Comparison of ENCODE assay signal across 23 mouse cellular contexts in the genomic region with DNA sequence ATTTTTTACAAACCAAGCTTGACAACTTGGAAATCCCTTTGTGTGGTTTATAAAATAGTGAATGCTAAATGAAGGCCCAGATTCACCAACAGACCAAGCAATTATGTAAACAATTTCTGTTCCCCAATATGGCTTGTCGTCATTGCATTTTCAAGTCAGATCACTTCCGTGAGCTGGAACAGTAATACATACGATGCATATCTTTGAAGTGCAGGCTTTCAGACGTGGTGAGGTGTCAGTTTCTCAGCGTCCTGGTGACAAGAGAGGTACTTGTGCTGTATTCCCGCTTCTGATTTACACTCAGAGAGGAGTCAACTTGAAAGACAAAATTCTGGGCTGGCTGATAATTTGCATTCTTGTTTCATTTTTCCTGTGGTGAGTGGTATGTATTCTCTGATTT.
DNase-seq lines count a peak whose midpoint lies in the region; ATAC-seq and TF ChIP-seq lines count a peak whose summit lies in the region.
"Had no signal": no experiment of that assay in that cellular context is flagged by ENCODE, and none has a peak within 500 bp of the region (broad histone marks: within the 10 kb centered on the region; RNA-seq: fewer than 3 reads in every experiment).

No protein-coding gene starts in this region.

- DNase-seq in forebrain, postnatal 0 days: peak; percentile 28
- DNase-seq in forebrain, embryonic 11.5 days (ENCODE audit: low spot score): no peak
- DNase-seq in midbrain, embryonic 11.5 days (ENCODE audit: low spot score, missing footprints): no peak
- peak; percentile 14 for DNase-seq in brain, embryonic 18.5 days (ENCODE audit: low read depth, low spot score)
- no peak for DNase-seq in urinary bladder, postnatal 4 days (ENCODE audit: low spot score in 2 of 2)
- DNase-seq: cerebellum, adult 2 months; cerebellum, postnatal 14 days; gastrocnemius, adult 2 months; heart, postnatal 10 days; kidney, adult 18-20 months; kidney, postnatal 25 days; thymus, postnatal 4 days had no signal

- H3K9ac ChIP-seq in forebrain, postnatal 0 days: no peak overlapping the region
- H3K9ac ChIP-seq in forebrain, embryonic 11.5 days (ENCODE audit: low read length): no peak overlapping the region
- no peak overlapping the region for H3K9ac ChIP-seq in midbrain, embryonic 15.5 days
- no peak overlapping the region for H3K9ac ChIP-seq in midbrain, embryonic 11.5 days (ENCODE audit: low read length)
- H3K9ac ChIP-seq: heart, embryonic 13.5 days; hindbrain, embryonic 15.5 days; kidney, embryonic 15.5 days; limb, embryonic 12.5 days; liver, embryonic 15.5 days; lung, embryonic 15.5 days had no signal

- H3K9me3 ChIP-seq in forebrain, postnatal 0 days (ENCODE audit: low read length): no peaks in the 10 kb centered on the region
- no peaks in the 10 kb centered on the region for H3K9me3 ChIP-seq in forebrain, embryonic 11.5 days (ENCODE audit: control insufficient read depth, low read length)
- H3K9me3 ChIP-seq in midbrain, embryonic 15.5 days: no peaks in the 10 kb centered on the region
- no peaks in the 10 kb centered on the region for H3K9me3 ChIP-seq in midbrain, embryonic 11.5 days (ENCODE audit: control insufficient read depth, low read length)
- H3K9me3 ChIP-seq: G1E; heart, embryonic 13.5 days; hindbrain, embryonic 10.5 days; hindbrain, embryonic 15.5 days; kidney, embryonic 15.5 days; limb, embryonic 12.5 days; liver, embryonic 15.5 days; lung, embryonic 15.5 days had no signal

- H3K4me3 ChIP-seq in forebrain, postnatal 0 days (ENCODE audit: low read depth, low read length): no peak overlapping the region
- H3K4me3 ChIP-seq in forebrain, embryonic 11.5 days (ENCODE audit: low read depth, low read length): no peak overlapping the region
- H3K4me3 ChIP-seq in midbrain, embryonic 15.5 days: no peak overlapping the region
- no peak overlapping the region for H3K4me3 ChIP-seq in midbrain, embryonic 11.5 days (ENCODE audit: low read depth, low read length)
- H3K4me3 ChIP-seq: gastrocnemius, adult 2 months; heart, embryonic 13.5 days; hindbrain, embryonic 10.5 days; hindbrain, embryonic 15.5 days; kidney, embryonic 15.5 days; left cerebral cortex, adult 2 months; limb, embryonic 12.5 days; liver, embryonic 15.5 days; lung, embryonic 15.5 days had no signal

- H3K4me1 ChIP-seq in forebrain, postnatal 0 days (ENCODE audit: insufficient read depth): no peaks in the 10 kb centered on the region
- no peaks in the 10 kb centered on the region for H3K4me1 ChIP-seq in forebrain, embryonic 11.5 days (replicated peaks; ENCODE audit: control insufficient read depth, insufficient read depth, low read length)
- H3K4me1 ChIP-seq in midbrain, embryonic 15.5 days: no peaks in the 10 kb centered on the region
- no peaks in the 10 kb centered on the region for H3K4me1 ChIP-seq in midbrain, embryonic 11.5 days (ENCODE audit: control insufficient read depth, insufficient read depth, low read length)
- H3K4me1 ChIP-seq: liver, embryonic 15.5 days; lung, embryonic 15.5 days had no signal

- TF ChIP-seq CTCF in forebrain, postnatal 0 days (IDR thresholded peaks at IDR 0.05; ENCODE audit: low read depth): no peak

- H3K27ac ChIP-seq in forebrain, postnatal 0 days (ENCODE audit: low read depth, low read length): no peak overlapping the region
- H3K27ac ChIP-seq in forebrain, embryonic 11.5 days (ENCODE audit: low read depth, low read length): no peak overlapping the region
- peak overlapping the region; percentile 52; the same call in 1 of the 2 replicates for H3K27ac ChIP-seq in midbrain, embryonic 15.5 days
- no peak overlapping the region for H3K27ac ChIP-seq in midbrain, embryonic 11.5 days (ENCODE audit: low read depth, low read length)
- H3K27ac ChIP-seq: gastrocnemius, adult 2 months; heart, embryonic 13.5 days; hindbrain, embryonic 10.5 days; hindbrain, embryonic 15.5 days; kidney, embryonic 15.5 days; left cerebral cortex, adult 2 months; limb, embryonic 12.5 days; liver, embryonic 15.5 days; lung, embryonic 15.5 days had no signal

- H3K4me2 ChIP-seq in forebrain, postnatal 0 days (ENCODE audit: low read depth): no peak overlapping the region
- no peak overlapping the region for H3K4me2 ChIP-seq in forebrain, embryonic 11.5 days (ENCODE audit: low read depth, low read length, severe bottlenecking)
- no peak overlapping the region for H3K4me2 ChIP-seq in midbrain, embryonic 15.5 days
- H3K4me2 ChIP-seq in midbrain, embryonic 11.5 days: no peak overlapping the region
- H3K4me2 ChIP-seq: heart, embryonic 13.5 days; hindbrain, embryonic 15.5 days; kidney, embryonic 15.5 days; limb, embryonic 12.5 days; liver, embryonic 15.5 days; lung, embryonic 15.5 days had no signal

- no peaks in the 10 kb centered on the region for H3K27me3 ChIP-seq in forebrain, postnatal 0 days (ENCODE audit: insufficient read depth, low read length)
- no peaks in the 10 kb centered on the region for H3K27me3 ChIP-seq in forebrain, embryonic 11.5 days (ENCODE audit: control insufficient read depth, insufficient read depth, low read length)
- H3K27me3 ChIP-seq in midbrain, embryonic 15.5 days (replicated peaks): no peaks in the 10 kb centered on the region
- H3K27me3 ChIP-seq in midbrain, embryonic 11.5 days (ENCODE audit: control insufficient read depth, insufficient read depth, low read length): no peaks in the 10 kb centered on the region
- H3K27me3 ChIP-seq: heart, embryonic 13.5 days; hindbrain, embryonic 15.5 days; kidney, embryonic 15.5 days; limb, embryonic 12.5 days; liver, embryonic 15.5 days; lung, embryonic 15.5 days had no signal

- WGBS in forebrain, postnatal 0 days: 28% methylated on average over 6 of the region's 6 CpGs
- WGBS in forebrain, embryonic 11.5 days: 73% methylated on average over 6 of the region's 6 CpGs
- 43% methylated on average over 6 of the region's 6 CpGs for WGBS in midbrain, embryonic 15.5 days
- 74% methylated on average over 6 of the region's 6 CpGs for WGBS in midbrain, embryonic 11.5 days

- peak; percentile 20; the same call in 1 of the 2 replicates for ATAC-seq in forebrain, postnatal 0 days
- no peak for ATAC-seq in forebrain, embryonic 11.5 days (replicated peaks; ENCODE audit: low FRiP score)
- peak; percentile 61; the same call in 1 of the 2 replicates for ATAC-seq in midbrain, embryonic 15.5 days (replicated peaks)
- ATAC-seq in midbrain, embryonic 11.5 days (ENCODE audit: low FRiP score): no peak
- ATAC-seq: Patski had no signal

- H3K36me3 ChIP-seq in forebrain, postnatal 0 days (ENCODE audit: insufficient read depth): no peaks in the 10 kb centered on the region
- no peaks in the 10 kb centered on the region for H3K36me3 ChIP-seq in forebrain, embryonic 11.5 days (ENCODE audit: control insufficient read depth, insufficient read depth, low read length)
- H3K36me3 ChIP-seq in midbrain, embryonic 15.5 days (replicated peaks): no peaks in the 10 kb centered on the region
- H3K36me3 ChIP-seq in midbrain, embryonic 11.5 days (ENCODE audit: control insufficient read depth, insufficient read depth, low read length): no peaks in the 10 kb centered on the region
- H3K36me3 ChIP-seq: G1E; heart, embryonic 13.5 days; hindbrain, embryonic 10.5 days; hindbrain, embryonic 15.5 days; kidney, embryonic 15.5 days; limb, embryonic 12.5 days; liver, embryonic 15.5 days; lung, embryonic 15.5 days had no signal

Comparison
In these comparisons a context has a peak if more than half of its experiments do, and no peak if none do; other contexts are left out.
1. ATAC-seq: peak in forebrain, postnatal 0 days (single experiment) and midbrain, embryonic 15.5 days (single experiment); none in forebrain, embryonic 11.5 days (single experiment) and midbrain, embryonic 11.5 days (single experiment).
2. DNase-seq: peak in forebrain, postnatal 0 days (single experiment) and brain, embryonic 18.5 days (single experiment); none in forebrain, embryonic 11.5 days (single experiment), midbrain, embryonic 11.5 days (single experiment) and urinary bladder, postnatal 4 days (0 of 2).